Mouse (Mus musculus) NIH3T3 (cell line): ENCODE results near the gene Prrg2.

Experiments used
- DNase-seq: peaks from one replicate; pipeline ENCODE4 v3.0.0-alpha.2; 2012; ENCODE audit warnings: low read depth

The Prrg2 gene

GRCm38 (mm10) chr7:45035631-45036030, 26.8 kb downstream of the Prrg2 start:
- peak; percentile 85 for DNase-seq

- no peak for DNase-seq
Measured at GRCm38 (mm10) chr7:45033722-45034359, 28.6 kb downstream of the Prrg2 start.

- DNase-seq = no peak
Measured at GRCm38 (mm10) chr7:45030857-45031256, 31.6 kb downstream of the Prrg2 start.

GRCm38 (mm10) chr7:45029995-45030394, 32.5 kb downstream of the Prrg2 start:
- no peak for DNase-seq

GRCm38 (mm10) chr7:45028351-45028750, 34.1 kb downstream of the Prrg2 start:
- DNase-seq = no peak

- no peak for DNase-seq
Measured at GRCm38 (mm10) chr7:45027761-45028160, 34.7 kb downstream of the Prrg2 start.

- DNase-seq = peak; percentile 49
Measured at GRCm38 (mm10) chr7:45026256-45026655, 36.2 kb downstream of the Prrg2 start.

- DNase-seq = no peak
Measured at GRCm38 (mm10) chr7:45025601-45026220, 36.8 kb downstream of the Prrg2 start.

GRCm38 (mm10) chr7:45024281-45025248, 37.9 kb downstream of the Prrg2 start:
- DNase-seq = peak; percentile 37

GRCm38 (mm10) chr7:45023711-45024110, 38.8 kb downstream of the Prrg2 start:
- DNase-seq = peak; percentile 64

- DNase-seq = no peak
Measured at GRCm38 (mm10) chr7:45020225-45020624, 42.3 kb downstream of the Prrg2 start.

- peak; percentile 94 for DNase-seq
Measured at GRCm38 (mm10) chr7:45019031-45019571, 43.4 kb downstream of the Prrg2 start.

- DNase-seq = peak; percentile 98
Measured at GRCm38 (mm10) chr7:45017242-45018061, 45.0 kb downstream of the Prrg2 start, which contains the start of gene Rras. Gene Rras (plus strand): TSS chr7:45017961.

- no peak for DNase-seq
Measured at GRCm38 (mm10) chr7:45016761-45017160, 45.7 kb downstream of the Prrg2 start.

- peak; percentile 99 for DNase-seq
Measured at GRCm38 (mm10) chr7:45015957-45016612, 46.4 kb downstream of the Prrg2 start, which contains the start of gene Scaf1. Gene Scaf1 (minus strand): TSS chr7:45016363.

- DNase-seq = no peak
Measured at GRCm38 (mm10) chr7:45015344-45015956, 47.0 kb downstream of the Prrg2 start.

- no peak for DNase-seq
Measured at GRCm38 (mm10) chr7:45014096-45014451, 48.4 kb downstream of the Prrg2 start.

- no peak for DNase-seq
Measured at GRCm38 (mm10) chr7:45013366-45014095, 48.9 kb downstream of the Prrg2 start.

GRCm38 (mm10) chr7:45012824-45013223, 49.7 kb downstream of the Prrg2 start:
- no peak for DNase-seq

- DNase-seq = no peak
Measured at GRCm38 (mm10) chr7:45012011-45012410, 50.5 kb downstream of the Prrg2 start.
